Mouse (Mus musculus) adrenal gland (tissue): Measurements from ENCODE around the gene Ube2q2.

Source experiments
- intact Hi-C: fragments of 180-260 bp; cut with DNase I; formaldehyde crosslinking; loops from one replicate; pipeline ENCODE4 v1.15.1; 2025
- long read RNA-seq, 2 experiments: library from polyadenylated mRNA; unstranded; transcript quantifications; one replicate each; pipeline ENCODE4 v2.0.0; 2020; ENCODE audit warnings: borderline replicate concordance in 1 of 2; ENCODE audit not compliant: insufficient replicate concordance in 1 of 2

Gene Ube2q2
- long read RNA-seq, experiment 1, partial matches to known transcripts, result 2 of 10 reads
- long read RNA-seq, experiment 1, other reads (novel, unspliced or antisense), result 2 of 10 reads
- long read RNA-seq, experiment 2, transcript Ube2q2-201 (13 exons, 3,456 nt), result major isoform, 9 of 17 reads
- long read RNA-seq, experiment 2, partial matches to known transcripts, result 3 of 17 reads
- long read RNA-seq, experiment 2, other reads (novel, unspliced or antisense), result 5 of 17 reads

DNA sequence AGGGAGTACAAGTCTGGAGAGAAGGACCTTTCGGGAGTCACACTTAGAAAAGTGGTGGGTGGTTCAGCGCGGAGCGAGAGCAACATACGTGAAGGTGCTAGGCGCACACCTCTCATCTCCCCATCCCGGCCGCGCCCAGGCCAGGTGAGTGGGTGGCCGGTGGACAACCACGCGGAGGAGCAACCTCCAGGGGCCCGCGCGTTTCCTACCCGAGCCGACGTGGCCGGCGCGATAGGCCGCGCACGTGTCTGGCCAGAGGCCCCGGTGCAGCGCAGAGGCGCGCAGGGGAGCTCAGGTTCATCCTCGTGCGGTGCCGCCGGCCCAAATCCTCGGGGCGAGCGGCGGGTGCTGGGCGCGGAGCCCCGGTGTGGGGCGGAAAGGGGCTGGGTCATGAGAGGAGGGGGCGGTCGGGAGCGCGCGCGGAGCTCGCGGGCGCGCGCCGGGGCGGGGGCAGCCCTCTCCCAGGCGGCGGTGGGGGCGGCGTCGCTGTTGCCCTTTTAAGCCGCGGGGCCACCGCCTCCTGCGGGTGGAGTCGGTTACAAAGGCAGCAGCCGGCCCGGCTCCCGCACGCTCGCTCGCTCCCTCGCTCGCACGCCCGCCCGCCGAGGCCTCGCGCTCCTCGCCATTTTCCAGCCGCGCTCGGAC is at the start of gene Ube2q2:
Ube2q2 (plus strand) TSS at position 1 of the 645 bp plus-strand sequence.
- intact Hi-C loops, result loop anchor here (5.0 kb wide), 1 partner anchor 163 kb away; no protein-coding TSS in a partner anchor

DNA sequence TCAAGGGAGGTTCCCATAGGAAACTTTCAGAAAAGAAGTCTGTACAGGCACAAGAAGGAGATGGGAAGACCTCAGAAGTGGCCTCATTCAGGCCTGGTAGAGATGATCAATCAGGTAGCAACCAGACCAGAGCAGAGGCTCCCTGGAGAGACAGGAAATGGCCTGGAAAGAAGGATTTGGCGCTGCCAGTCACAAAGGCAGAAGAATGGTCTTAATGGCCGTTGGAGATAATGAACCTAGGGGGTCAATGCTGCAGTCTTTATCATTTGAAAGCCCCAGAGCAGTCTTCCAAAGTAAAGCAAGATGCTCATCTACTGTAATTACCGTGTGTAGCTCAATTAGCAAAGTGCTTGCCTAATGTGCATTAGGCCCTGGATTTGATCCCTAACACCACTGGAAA is 47.5 kb upstream of the Ube2q2 start:
- intact Hi-C loops, result no loop called here

DNA sequence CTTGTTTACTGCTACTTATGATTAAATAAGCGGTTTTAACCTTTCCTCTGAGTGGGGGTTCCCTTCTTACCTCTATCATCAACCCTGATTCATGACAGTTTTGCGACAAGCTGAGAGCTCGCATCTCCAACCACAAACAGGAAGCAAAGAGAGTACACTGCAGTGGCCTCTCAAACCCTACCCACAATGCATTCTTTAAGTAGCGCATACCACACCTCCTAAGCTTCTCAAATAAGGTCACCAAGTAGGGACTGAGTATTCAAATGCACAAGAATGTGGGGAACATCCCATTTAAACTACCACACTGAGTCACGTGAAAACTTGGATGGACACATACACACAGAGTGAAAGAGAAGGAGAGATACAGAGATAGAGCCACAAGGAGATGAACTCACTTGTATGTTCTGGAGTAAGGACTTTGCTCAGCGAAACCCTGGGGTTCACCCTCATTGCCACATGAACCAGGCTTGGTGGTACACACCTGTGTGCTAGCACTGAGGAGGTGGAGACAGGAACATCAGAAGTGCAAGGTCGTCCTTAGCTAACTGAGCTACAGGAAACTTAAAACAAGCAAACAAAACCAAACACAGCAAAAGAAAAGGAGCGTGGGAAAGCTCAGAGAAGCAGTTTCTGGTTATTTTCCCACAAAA is 46.3 kb upstream of the Ube2q2 start:
- intact Hi-C loops, result no loop called here

DNA sequence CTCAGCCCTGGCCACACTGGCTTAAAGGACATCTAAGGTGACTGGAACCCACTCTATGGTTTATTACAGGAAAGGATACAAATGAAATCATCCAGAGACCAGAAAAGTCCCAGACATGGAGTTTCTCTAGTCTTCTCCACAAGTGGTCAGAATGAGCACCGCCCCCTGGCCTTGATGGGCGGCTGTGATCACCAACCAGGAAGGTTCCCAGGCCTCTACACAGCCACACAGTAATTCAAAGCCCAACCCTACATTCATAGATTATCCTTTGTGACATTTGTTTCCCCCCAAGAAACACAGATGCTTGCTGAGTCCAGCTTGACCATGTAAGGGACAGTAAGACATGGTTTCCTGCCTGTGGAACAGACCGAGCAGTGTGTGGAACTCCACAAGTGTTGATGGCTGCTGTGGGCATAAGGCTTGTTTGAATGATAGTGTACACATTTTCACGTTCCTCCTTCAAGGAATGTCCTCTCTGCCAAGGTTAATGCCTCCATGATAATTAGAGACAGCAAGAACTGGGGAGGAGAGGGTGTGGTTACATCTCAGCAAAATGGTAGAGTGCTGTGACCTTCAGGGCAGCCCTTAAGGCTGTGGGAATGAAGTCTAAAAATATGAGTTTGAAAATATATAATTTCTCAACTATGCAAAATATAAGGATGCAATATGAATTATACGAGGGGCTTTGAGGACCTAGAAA is 45.6 kb upstream of the Ube2q2 start:
- intact Hi-C loops, result no loop called here

DNA sequence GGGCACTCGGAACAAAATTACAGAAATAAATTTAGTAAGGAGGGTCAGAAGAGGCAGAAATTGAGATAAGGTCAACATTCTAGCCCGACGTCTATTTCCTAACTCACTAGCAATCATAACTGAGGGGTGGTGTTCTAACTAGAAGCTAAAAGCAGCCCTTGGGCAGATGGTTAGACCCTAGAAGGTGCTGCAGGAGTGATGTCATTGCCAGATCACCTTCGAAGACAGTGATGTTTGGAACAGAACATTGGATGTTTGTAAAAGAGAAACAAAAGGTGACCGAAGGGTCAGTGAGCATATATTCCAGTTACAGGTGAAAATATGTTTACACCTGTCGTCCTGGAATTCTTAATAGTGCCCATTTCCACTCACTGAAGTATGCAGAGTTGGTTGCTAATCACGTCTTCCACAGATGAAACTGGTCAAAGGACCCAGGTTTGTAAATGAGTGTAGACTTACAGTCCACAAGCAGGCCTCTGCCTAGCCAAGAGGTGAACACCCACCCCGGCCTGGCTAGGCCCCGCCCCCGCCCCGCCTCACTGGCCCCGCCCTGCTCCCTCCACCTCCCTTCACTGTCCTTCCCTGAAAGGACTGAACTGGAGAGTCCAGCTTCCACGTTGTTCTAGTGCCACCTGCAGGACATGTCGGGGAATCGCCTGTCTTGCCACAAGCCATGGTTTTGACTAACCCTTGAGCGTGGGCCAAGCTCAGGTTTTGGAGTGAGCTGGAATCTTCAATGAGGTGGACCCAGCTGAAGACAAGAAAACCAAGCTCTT is 38.4 kb upstream of the Ube2q2 start:
- intact Hi-C loops, result loop anchor here (1.0 to 10.0 kb wide), 2 partner anchors 86 to 285 kb away; no protein-coding TSS in a partner anchor

DNA sequence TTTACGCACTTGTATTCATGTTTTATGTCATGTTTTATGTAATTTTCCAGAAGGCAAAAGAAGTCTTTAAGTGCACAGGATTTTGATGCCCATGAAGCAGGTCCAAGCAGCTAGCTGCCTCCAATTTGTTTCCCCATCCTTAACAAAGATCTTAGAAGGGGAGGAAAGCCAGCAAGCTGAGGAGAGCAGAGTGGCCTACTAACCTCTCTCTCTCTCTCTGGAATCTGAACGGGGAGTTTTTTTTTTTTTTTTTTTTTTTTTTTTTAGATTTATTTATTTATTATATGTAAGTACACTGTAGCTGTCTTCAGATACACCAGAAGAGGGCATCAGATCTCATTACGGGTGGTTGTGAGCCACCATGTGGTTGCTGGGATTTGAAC is 37.8 kb upstream of the Ube2q2 start:
- intact Hi-C loops, result loop anchor here (1.0 to 10.0 kb wide), 2 partner anchors 87 to 286 kb away; no protein-coding TSS in a partner anchor

DNA sequence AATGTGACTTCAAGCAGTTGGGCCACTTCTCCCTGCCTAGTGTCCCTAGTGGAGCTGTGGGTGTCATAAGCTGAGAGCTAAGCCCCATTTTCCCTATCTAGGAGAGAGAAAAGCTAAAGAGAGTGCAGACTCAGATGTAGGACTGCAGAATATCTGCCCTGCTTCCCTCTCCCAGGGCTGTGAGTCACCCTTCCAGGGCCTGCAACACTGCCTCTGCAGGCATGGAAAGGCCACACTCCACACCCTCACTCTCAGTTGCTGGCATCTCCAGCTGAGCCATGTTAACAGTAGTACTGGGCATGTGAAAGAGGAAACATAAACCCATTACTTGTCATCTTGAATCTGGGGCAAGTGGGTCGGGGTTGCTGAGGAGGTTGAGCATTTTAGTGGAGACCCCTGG is 33.9 kb upstream of the Ube2q2 start:
- intact Hi-C loops, result loop anchor here (10.0 kb wide), 1 partner anchor 290 kb away; no protein-coding TSS in a partner anchor

DNA sequence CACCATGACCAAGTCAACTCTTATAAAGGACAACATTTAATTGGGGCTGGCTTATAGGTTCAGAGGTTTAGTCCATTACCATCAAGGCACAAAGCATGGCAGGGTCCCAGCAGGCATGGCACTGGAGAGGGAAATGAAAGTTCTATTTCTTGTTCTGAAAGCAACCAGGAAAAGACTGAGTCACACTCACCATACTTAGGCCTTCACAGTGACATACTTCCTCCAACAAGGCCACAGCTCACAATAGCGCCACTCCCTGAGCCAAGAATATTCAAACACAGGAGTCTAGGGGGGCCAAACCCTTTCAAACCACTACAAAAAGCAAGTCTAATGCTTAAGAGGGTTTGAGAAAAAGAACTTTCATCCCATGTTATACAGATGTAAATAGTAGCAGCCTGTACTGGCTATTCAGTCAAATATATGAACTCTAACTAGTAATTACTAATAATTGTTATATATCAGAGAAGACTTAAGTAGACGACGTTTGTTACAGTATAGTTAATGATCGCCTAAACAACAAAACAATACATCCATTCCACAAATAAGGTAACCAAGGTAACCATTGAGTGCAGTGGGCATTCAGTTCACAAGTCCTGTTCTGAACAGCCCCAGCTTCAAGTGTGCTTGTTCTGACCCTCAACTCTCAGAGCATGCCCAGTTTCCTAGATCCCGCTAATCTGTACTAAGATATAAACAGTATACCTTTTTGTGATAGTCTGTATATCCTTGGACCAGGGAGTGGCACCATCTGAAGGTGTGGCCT is 31.2 kb upstream of the Ube2q2 start:
- intact Hi-C loops, result loop anchor here (10.0 kb wide), 1 partner anchor 293 kb away; no protein-coding TSS in a partner anchor

DNA sequence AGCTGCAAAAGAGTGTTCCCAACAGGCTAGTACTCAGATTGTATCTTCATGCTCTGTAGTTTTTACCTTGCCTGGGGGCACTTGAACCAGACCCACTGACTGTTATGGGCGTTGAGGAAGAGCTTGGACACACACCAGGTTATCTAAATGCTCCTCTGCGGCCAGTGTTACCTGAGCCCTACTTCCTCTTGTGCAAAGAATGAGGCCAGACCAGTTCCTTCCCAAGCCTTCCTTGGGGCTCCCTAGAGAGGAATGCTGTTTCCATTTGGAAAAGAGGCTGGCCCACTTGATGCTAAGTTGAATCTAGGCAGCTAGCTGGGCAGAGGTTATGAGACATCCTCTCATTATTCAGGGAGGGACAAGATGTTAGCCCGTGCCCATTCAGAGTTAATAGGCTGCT is 26.1 kb upstream of the Ube2q2 start:
- intact Hi-C loops, result no loop called here

DNA sequence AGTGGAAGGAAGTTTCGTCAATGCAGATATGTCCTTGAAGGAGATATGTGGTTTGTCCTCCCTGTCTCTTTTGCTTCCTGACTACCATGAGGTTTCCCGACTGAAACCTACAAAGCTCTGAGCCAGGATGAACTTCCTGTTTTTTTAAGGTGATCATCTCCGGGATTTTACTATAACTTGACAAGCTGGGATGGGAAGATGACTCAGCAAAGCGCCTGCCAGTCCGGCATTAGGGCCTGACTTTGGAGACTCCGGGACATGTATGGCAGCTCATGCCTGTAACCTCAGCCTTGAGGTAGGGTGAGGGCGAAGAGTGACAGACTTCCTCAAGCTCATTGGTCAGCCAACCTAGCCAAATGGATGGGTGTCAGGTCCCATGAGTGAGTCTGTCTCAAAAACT is 22.9 kb upstream of the Ube2q2 start:
- intact Hi-C loops, result no loop called here

DNA sequence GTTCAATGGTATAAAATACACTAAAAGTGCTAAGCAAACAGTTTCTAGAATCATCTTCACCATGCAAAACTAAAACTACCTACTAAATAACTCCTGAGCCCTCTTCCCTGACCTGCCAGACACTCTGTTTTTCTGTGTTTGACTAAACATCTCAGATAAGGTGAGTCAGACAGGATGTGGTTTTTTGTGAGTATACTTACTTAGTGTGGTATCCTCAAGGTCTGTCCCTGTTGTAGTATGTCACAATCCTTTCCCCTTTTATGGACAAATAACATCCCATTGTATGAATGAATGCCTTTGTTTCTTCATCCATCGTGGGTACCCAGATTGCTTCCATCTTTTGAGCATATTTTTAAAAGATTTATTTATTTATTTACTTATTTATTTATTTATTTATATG is 22.4 kb upstream of the Ube2q2 start:
- intact Hi-C loops, result no loop called here

DNA sequence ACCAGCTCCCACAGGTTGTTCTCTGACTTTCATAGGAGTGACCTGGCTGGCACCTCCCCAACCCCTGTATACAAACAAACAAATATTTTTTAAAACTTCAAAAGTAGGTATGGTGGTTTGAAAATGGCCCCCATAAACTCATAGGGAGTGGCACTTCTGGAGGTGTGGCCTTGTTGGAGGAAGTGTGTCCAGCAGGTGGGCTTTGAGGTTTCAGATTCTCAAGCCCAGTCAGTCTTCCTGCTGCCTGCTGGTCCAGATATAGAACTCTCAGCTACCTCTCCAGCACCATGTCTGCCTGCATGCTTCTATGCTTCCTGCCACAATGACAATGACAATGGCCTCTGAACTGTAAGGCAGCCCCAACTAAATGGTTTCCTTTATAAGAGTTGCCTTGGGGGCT is 16.8 kb upstream of the Ube2q2 start:
- intact Hi-C loops, result loop anchor here (10.0 kb wide), 1 partner anchor 273 kb away; no protein-coding TSS in a partner anchor

DNA sequence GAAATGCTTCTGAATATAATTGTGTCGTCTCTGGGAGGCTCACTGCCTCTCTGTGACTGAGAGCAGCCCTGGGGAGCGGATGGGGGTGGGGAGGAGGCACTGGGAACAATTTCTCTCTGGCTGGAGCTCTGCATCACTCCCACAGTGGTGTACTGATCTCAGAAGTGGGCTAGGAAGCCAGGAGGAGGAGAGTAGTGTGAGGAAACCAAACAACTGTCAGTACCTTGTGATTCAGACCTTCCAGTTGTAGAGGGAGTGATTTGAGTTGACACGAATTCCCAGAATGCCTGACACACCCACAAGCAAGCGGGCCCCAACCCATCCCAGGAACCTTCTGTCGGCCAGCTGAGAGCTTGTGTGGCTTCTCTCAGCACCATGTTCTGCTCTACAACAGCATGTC is 12.1 kb upstream of the Ube2q2 start:
- intact Hi-C loops, result loop anchor here (10.0 kb wide), 1 partner anchor 268 kb away; no protein-coding TSS in a partner anchor

DNA sequence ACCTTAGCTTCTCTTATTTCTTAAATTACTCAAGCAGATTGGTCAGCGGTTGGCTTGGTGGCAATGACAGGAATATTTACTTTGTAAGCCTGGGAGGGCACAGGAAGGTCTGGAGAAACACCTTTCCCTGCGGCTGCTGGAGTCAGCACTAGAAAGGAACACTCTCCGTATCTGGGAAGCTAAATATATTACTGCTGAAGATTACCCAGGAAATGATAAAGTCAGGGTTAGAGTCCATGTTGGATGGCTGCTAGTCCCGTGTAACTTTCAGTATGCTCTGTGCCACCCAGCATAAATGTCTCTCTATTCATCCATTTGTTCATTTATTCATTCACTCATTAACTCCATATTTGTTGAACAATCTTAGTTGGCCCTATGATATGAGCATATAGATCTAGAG is 11.5 kb upstream of the Ube2q2 start:
- intact Hi-C loops, result loop anchor here (10.0 kb wide), 1 partner anchor 268 kb away; no protein-coding TSS in a partner anchor

DNA sequence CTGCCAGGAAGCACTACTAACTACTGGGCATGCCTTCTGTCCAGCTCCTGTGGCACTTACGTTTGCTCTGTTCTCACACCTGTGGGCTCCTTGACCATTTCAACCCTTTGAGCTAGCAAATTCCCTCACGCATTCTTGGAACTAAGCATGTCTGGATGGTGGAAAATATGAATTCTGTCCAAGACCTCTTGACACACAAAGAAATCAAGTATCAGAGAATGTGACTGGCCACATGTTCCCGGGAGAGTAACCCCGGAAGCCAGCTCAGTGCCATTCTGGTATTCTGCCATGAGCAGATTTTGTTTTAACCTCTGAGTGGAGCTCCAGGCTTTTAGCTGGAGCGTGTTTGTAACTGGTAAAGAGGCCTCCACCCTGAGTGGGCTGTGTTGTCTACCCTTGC is 8.7 kb upstream of the Ube2q2 start:
- intact Hi-C loops, result loop anchor here (10.0 kb wide), 1 partner anchor 265 kb away; no protein-coding TSS in a partner anchor

DNA sequence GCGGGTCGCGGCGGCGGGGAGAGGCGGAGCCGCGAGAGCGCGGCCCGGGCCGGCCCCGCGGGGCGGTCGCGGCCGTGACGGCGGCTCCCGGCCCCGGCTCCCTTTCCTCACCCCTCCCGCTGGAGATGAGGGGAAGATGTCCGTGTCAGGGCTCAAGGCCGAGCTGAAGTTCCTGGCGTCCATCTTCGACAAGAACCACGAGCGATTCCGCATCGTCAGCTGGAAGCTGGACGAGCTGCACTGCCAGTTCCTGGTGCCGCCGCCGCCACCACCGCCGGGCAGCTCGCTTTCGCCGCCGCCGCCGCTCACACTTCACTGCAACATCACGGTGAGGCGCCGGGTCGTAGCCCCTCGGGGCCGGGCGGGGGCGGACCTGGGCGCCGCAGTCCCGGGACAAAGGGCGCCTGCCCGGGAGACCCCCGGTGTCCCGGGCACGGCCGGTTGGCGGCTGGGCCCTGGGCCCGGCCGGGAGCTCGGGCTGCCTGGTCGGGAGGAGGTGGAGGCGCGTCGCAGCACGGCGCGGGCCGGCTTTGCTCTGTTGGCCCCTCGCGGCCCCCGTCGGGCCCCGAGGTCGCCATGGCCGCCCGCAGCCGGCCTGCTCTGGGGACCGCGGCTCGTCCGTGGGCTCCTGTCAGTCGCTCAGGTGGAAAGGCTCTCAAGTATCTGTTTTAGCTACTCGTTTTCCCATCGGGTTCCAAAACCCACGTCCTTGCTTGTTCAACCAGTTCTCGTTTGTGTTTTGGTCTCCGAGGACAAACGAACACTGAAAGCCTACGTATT is 1.0 kb downstream of the Ube2q2 start:
- intact Hi-C loops, result loop anchor here (5.0 to 10.0 kb wide), 2 partner anchors 55 to 163 kb away; partner anchors contain the start of gene Fbxo22

DNA sequence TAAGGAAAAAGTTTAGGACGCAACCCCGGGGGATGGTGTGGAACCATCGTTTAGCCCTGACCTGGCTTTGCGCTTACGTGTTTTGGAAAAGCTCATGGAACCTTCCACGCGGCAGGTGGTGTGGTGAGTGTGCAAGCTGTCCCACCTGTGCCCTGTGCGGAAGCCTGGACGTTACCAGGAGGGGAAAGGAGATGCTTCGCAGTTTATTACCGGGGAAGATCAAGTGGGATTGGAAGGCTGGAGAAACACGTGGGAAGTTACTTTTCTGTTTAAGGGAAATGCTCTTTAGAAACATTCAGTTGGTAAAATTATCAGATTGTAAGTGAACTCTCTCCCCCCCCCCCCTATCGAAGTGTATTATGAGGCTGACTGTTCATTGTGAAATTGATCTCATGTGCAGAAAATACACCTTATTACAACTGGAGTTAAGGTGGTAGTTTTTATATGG is 1.6 kb downstream of the Ube2q2 start:
- intact Hi-C loops, result loop anchor here (10.0 kb wide), 1 partner anchor 54 kb away; the partner anchor contains the start of gene Fbxo22

DNA sequence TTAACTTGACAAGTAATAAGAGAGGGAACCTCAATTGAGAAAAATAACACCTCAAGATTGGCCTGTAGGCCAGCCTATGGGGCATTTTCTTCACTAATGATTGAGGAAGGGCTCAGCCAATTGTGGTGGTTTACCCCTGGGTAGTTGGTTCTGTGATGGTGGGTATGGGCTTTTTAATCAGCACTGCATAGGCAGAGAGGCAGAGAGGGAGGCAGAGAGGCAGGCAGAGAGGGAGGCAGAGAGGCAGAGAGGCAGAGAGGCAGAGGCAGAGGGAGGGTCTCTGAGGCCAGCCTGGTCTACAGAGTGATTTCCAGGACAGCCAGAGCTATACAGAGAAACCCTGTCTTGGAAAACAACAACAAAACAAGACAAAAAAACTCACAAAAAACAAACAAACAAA is 2.4 kb downstream of the Ube2q2 start:
- intact Hi-C loops, result loop anchor here (10.0 kb wide), 1 partner anchor 54 kb away; the partner anchor contains the start of gene Fbxo22

DNA sequence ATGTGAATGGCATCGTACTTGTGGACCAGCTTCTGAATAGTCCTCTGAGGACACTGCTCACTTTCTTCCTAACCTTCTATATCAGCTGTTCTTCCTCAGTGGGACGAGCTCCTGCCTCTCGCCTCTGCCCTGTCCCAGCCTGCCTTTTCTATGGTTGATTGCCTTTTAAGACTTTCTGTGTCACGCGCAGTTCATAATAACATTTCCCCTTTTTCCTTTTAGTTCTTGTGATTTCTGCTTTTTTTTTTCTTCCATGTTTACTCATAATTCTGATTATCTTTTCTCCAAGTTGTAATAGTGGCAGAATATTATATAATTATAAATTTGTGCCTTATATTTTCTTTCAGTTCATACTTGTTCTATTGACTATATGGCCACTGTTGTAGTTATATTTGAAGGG is 4.3 kb downstream of the Ube2q2 start:
- intact Hi-C loops, result loop anchor here (10.0 kb wide), 1 partner anchor 52 kb away; the partner anchor contains the start of gene Fbxo22
